Mouse (Mus musculus) adrenal gland, adult (tissue): ENCODE measurements around the gene Daxx.
"Not testable (repeated sequence)": the region's sequence is repeated elsewhere in the genome, so short reads cannot be mapped to it uniquely, and the experiment has no call there.

Experiments
- DNase-seq, 2 experiments: peaks; one replicate each; pipeline ENCODE4 v3.0.0; 2022 to 2023; ENCODE audit warnings: low spot score in 1 of 2; ENCODE audit not compliant: inconsistent age in 2 of 2

Daxx gene

DNA sequence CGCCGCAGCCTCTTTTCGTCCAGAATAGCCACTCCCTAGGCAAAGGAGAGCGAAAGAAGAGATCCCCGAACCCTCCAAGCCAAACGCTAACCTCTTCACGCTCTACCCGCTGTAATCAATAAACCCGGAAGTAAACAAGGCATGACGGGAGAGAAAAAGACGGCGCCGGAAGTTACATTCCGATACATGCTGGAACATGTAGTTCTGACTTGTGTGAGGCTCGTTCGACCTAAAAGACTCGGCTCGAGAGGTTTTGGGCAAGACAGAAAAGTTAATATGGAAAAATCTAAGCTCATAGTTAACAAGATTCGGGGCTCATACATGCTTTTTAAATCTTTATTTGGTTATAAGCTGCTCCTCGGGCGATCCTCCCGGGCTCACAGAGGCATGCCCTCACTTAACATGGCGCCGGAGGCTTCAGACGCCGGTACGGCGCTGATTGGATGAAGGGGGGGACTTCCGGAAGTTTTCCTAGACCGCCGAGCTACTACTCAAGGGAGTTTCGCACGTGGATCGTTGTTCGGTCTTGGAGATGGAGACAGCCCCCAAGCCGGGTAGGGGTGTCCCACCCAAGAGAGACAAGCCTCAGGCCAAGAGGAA, 31.1 kb downstream of the Daxx start, which contains the start of the genes Pfdn6 and Wdr46:
Gene Pfdn6 (minus strand): TSS at position 138 of the 600 bp plus-strand sequence.
Gene Wdr46 (plus strand): TSS at position 455 of the 600 bp plus-strand sequence.
- DNase-seq: peak; percentile 85 to 97

DNA sequence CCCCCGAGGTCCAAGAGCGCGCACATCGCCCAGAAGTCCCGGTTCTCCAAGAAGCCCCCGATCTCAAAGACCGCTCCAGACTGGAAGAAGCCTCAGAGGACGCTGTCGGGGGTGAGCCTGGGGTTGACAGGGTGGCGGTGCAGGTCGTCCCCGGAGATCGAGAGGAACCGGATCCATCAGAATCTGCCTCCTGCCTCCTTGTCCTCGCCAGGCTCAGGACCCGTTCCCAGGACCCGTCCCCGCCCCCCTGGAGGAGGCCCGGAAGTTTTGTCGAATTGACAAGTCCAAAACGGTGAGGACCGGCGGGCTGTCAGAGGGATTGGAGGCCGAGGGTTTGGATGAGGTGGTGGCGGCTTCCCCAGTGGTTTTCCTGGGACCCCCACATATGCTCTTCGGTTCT, 31.8 kb downstream of the Daxx start:
- DNase-seq: peak; percentile 52 to 68

DNA sequence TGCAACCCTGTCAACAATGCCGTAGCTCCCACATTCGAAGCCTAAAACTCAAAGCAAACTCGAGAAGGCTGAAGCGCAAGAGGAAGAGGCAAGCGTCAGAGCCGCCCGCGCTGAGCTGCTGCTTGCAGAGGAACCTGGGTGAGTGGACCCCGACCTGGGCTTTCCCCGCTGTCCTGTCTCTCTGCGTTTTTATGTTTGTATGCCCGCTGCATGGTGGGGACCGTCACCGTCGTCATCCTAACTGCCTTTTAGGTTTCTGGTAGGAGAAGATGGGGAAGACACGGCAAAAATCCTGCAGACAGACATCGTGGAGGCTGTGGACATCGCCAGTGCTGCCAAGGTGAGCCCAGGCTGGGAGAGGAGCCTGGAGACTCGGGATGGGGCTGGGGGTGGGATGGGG, 32.2 kb downstream of the Daxx start:
- DNase-seq: no peak

DNA sequence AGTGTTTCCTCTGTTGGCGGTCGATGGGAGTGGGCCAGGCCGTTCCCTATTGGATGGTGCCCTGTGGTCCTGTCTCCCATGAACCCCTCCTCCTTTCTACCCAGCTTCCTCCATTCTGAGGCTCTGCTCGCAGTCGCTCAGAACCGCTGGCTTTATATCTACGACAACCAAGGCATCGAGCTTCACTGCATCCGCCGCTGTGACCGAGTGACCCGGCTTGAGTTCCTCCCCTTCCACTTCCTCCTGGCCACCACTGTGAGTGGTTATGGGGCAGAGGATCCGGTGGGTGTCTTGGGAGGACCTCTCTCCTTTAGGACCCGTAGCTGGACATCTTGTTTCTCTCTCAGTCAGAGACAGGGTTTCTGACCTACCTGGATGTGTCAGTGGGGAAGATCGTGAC, 34.2 kb downstream of the Daxx start:
- no peak for DNase-seq

DNA sequence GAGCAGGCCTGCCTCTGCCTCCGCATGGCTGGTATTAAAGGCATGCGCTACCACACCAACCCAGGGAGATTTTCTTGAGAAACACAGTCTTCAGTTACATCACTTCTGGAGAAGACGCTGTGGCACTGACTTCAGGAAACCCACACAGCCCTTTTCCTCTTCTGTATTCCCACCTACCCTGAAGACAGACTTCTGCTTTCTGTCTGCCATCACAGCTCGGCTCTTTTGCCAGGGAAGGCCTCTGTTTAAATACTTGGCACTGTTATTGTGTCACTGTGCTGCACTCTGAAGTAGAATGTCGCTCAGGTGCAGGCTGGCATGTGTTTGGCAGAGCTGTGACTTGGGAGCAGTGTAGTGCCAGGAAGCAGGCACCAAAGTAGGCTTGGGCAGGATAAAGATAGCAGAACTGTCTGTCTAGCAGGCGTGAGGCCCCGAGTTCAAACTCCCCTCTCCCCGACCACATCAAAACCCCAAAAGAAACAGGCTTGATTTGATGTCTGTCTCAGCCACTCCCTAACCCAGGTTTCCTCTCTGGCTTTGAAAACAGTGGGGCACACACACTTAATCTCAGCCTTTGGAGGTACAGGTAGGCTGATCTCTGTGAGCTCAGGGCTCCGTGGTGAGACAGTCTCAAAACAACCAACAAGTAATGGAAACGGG, 38.3 kb downstream of the Daxx start:
- DNase-seq: no peak

DNA sequence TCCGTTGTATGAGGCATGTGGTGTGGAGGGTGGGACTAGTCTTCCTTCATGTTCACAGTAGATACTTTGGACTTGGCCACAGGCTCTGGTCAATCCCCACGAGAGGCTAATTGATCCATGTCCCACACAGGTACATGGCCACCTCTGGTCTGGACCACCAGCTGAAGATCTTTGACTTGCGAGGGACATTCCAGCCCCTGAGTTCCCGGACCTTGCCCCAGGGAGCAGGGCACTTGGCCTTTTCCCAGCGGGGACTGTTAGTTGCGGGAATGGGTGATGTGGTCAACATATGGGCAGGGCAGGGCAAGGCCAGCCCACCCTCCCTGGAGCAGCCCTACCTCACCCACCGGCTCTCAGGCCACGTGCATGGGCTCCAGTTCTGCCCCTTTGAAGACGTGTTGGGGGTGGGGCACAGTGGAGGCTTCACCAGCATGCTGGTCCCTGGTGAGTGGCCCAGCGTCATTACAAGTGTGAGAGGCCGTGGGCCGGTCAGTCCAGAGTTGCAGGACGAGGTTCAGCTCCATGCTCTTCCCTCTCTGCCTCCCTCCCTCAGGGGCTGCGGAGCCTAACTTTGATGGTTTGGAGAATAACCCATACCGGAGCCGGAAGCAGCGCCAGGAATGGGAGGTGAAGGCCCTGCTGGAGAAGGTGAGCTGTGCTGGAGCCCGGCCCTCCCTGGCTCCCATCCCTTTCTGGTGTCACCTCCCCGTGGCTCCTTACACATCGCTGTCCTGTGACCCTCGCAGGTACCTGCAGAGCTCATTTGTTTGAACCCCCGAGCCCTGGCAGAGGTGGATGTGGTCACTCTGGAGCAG, 39.1 kb downstream of the Daxx start:
- DNase-seq: peak in 1 of 2 experiments; percentile 24

DNA sequence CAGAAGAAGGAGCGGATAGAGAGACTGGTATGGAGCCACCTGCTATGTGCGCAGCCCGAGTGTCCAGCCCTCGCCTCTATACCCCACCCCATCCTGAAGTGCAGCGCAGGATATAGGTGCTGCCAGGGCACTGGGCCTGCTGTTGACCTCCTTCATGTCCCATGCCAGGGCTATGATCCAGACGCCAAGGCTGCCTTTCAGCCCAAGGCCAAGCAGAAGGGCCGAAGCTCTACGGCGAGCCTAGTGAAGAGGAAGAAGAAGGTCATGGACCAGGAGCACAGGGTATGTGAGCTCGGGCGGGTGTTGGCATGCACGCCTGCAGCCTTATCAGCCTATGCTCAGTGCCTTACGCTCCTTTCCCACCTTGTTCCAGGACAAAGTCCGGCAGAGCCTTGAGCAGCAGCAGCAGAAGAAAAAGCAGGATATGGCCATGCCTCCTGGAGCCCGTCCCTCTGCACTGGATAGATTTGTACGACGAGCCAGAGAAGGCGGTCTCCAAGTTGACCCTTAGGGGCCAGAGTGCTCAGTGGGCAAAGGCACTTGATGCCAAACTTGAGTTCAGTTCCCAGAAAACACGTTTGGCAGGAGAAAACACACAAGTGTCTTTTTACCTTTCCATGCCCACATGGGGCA, 39.8 kb downstream of the Daxx start:
- peak; percentile 68 to 82 for DNase-seq

DNA sequence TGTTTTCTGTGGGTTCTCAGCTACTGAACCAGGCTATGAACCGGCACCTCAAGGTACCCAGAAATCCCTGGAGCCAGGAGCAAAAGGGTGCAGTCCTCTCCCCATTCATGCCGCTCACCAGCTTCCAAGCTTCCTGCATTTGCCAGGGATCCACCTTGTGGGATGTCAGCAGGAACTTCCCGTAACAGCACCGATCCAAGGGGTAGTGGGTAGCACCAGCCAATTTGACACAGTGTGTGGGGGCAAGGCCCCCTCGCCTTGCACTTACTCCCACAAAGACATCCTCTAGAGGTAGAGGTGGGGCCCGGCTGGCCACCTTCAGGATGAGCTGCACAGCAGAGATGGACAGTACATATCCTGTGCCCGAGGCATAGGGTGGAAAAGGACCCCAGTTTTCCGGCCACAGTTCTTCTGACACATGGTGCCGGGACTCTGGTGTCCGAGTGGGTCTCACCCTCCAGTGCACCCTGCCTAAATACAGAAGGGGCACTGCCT, 41.0 kb downstream of the Daxx start:
- DNase-seq: peak; percentile 25 to 63

DNA sequence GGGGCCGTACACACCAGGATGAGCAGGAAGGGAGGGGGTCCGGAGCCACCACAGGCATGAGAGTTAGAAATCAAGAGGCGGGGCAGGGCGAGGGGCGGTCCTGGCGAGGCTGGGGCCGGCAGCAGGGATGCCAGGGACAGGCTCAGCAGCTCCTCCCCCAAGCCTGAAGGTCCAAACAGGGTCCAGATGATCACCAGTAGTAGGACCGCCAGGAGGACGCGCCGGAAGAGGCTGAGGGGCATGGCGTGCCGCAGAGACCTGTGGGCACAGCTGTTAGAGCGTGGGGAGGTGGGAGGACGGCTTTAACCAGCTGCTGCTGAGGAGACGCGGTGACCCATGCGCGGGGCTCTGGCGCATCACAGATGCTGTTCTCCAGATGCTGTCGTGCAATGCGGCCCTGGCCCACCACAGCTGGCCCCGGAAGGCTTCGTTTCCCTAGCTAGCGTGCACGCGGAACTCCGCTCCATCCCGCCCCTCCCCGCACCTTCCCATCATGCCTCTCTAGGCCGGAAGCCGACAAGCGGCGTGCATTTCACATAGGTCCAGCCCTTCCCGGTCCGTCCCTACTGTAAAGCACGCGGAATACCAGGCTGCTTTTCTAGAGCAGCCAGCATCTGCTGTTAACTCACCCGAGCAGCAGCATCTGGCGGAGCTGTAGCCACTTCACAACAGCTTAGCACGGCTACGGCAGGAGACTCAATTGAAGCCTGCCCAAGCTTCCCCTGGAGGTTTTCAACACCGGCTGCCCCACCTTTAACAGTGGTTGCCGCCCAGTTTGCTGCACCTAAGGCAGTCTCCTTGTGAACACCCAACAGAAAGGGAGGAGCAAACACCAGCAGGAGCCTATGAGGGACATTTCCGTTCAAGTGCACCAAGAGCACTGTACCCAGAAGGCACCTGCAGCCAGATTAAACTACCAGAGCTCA, 42.1 kb downstream of the Daxx start, which contains the start of gene B3galt4:
Gene B3galt4 (minus strand): TSS at position 468 of the 926 bp plus-strand sequence.
- peak; percentile 90 to 93 for DNase-seq

DNA sequence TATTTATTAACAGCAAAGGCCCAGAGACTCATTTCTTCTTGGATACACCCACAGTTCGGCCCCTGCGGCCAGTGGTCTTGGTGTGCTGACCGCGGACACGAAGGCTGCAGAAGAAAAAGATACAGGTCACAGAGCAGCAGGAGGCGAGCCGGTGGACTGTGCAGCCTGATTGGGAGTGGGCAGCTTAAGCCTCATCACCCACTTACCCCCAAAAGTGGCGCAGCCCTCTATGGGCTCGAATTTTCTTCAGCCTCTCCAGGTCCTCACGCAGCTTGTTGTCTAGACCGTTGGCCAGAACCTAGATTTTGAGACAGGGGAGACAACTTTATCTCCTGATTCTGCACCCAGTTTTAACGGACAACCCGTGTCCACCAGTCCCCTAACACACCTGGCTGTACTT, 42.8 kb downstream of the Daxx start:
- DNase-seq: not testable (repeated sequence)

DNA sequence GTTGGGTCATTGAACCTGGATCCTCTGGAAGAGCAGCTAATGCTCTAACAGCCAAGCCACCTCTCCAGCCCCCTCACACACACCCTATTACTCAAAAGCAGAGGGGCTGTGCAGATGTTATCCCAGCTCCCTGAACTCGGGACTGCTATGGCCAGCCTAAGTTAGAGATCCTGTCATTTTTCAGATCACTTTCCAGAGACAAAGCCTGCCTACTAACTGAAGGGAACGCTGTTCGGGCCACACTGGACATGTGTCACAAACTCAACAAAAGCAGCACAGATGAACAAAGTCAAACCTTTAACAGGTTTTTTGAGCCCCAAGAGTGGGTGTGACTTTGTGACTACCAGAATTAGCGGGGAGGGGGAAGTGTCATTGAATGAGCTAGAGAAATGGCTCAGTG, 43.7 kb downstream of the Daxx start:
- DNase-seq: no peak

DNA sequence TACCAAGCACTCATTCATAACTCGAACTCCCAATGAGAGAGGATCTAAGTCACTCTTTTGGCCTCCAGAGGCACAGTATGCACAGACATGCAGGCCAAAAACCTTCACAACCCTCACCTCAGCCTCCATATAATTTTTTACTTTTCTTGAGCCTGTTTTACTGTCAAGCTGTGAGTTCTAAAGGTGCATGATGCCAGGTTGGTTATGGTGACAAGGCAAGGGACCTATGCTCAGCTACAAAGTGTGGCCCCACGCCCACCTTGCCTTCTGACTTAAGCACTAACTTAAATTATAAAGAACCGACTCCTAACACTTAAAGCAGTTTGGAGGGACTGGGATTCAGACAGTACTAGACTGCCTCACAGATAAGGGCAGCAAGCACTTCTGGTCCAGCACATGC, 44.1 kb downstream of the Daxx start:
- peak in 1 of 2 experiments; percentile 24 for DNase-seq

DNA sequence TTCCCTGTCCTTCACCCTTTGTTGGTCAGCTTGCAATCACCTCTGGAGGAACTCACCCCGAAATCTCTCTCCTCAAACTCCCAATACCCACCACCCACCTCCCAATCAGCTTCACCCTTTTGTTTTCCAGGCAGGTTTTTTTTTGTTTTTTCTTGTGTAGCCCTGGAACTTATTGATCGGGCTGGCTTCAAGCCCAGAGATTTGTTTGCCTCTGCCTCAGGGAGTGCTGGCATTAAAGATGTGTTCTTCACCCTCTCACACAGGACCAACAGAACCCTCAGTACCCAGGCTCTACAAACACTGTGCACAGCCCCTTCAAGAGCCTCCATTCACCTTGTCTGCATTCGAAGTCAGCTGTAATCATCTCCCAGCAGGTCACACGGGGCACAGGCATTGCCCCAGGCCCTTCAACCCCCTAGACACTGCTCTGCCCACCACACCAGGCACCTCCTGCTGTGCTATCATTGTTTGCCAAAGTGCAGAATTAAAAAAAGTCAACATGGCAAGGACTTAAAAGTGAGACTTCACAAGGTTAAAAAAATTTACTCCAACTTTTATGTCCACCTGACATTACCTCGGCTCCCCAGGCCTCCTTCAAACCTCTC, 44.8 kb downstream of the Daxx start:
- peak in 1 of 2 experiments; percentile 35 for DNase-seq

DNA sequence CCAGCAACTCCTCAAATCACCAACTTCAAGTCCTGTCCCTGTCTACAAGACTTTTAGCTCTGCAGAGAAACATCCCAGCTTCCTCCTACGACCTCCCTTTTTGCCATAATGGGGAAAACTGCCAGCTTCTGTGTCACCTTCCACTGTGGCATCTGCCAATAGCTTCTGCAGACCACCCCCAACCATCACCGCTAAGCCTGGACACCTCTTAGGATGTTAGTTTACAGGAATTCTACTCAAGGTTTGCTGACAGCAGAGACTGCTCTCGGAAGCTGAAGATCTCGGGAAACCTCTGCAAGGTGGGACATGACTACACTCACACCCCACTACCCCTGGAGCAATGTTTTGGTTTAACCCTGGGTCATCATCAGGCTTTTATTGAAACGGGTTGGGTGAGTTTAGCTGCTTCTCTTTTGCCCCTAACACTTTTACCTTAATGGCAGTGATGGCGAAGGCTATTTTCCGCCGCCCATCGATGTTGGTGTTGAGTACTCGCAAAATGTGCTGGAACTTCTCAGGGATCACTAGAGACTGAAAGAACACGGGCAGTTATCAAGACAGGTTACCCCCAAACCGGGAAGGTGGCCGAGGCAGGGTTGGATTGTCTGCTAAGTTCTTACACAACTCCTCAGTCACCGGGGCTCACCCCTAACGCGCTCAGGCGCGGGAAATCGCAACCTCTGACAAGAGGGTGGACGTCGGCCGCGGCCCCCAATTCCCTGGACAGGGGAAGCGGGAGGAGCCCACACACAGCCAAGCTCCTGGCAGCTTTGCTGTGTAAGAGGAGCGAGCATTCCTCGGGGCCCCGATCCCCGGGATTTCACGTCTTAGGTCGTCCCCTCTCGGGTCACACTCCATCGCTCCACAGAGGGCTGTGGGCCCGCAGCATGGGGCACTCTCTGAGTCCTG, 45.7 kb downstream of the Daxx start:
- DNase-seq: peak in 1 of 2 experiments; percentile 36

DNA sequence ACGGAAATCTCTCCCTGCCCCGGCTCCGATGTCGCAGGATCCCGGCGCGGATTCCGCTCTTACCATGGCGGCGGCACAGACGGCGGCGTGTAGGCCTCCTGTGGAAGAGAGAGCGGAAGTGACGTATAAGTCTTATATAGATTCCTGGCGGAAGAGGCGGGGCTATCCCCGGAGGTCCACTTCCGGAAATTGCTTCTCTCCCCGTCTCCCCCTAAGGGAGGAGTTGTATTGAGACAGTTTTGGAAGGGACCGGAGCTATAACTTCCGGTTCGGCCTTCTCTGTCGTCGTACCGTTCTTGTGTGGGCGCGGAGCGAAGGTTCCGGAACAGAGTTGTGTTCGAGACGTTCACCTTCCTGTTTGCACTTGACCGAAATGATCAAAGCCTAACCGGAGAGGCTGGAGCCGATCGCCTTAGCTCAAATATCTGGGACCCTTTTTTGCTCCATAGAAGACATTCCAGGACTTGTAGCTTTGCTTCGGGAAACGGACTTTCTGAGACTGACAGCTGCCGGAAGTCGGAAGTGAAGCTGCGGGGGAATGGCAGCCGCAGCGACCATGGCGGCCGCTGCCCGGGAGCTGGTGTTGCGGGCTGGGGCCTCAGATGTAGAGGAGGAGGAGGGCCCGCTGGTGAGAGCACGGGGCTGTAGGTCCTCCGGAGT, 46.5 kb downstream of the Daxx start, which contains the start of the genes Vps52 and Rps18:
Gene Vps52 (plus strand): TSS at position 258 of the 660 bp plus-strand sequence.
Gene Rps18 (minus strand): TSS at position 447 of the 660 bp plus-strand sequence.
- DNase-seq: peak; percentile 97 to 99

DNA sequence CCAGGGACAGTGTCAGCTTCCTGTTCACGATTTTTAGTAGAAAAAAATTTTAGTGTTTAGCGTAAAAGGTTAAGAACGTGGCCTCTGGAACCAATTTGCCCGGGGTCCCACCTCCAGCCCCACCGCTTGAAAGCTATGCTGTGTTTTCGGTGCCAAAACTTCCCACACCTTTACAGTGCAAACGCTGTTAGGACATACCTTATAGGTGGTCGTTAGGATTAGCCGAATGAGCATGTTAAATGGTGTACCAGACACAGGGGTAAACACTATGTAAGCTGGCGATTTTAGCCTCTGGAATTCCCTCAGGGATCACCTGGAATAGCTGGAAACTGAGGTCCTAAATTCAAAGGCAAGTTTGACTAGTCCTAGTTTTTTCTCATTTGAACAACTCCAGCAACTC, 47.1 kb downstream of the Daxx start:
- no peak for DNase-seq

DNA sequence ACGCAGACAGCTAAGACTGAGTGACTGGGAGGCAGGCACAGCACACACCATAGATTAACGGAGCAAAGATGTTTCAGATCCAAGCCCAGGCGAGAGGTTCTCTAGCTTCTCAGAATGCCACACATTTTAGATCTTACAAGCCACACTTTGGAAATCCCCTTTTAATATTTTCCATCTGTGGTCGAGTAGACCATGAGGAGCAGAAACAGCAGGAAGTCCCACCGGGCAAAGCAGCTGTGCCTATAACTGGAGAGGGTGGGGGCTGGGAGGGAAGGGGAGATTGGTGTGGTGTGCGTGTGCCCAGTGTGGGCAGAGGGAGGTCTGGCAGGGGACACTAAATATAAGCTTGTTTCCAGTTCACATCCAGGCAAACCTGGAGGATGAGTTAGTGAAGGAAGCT, 48.3 kb downstream of the Daxx start:
- DNase-seq: peak in 1 of 2 experiments; percentile 22

DNA sequence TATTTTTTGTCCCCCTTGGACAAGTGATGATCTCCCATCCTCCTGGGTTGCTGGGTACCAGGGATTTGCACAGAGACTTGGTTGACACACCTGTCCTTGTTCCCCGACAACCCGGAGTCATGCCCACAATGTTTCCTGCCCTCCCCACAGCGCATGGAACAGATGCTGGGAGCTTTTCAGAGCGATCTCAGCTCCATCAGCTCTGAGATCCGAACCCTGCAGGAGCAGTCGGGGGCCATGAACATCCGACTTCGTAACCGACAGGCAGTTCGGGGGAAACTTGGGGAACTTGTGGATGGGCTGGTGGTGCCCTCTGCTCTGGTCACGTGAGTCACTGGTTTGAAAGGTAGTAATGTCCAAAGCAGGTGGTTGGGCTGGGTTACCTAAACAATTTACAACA, 49.2 kb downstream of the Daxx start:
- peak in 1 of 2 experiments; percentile 31 for DNase-seq
